Mouse (Mus musculus): ENCODE results near the gene Mlf2.

DNA sequence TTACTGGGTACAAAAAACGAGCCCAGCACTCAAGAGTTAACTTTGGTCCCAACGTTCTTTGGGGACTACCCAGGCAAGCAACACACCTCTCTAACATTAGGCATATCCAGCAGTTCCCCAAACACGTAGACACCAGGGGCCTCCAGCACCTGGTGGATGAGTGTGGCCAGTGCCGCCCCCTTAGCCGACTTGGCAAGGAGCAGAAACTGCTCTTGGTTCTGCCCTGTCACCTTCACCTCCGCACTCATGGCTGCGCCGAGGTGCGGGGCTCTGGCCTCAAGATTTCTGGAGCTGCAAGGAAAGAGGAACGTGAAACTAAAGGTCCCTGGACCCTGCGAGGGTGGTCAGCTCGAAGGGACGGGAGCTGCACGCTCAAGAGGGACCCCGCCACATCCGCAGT lies 33.5 kb downstream of the Mlf2 start:
- TF ChIP-seq HCFC1 (IDR thresholded peaks at IDR 0.05; ENCODE audit: borderline replicate concordance, insufficient read depth, low read length) (no peak), MAFK (IDR thresholded peaks at IDR 0.05; ENCODE audit: insufficient read depth, low read depth, low read length) (no peak), ZNF384 (IDR thresholded peaks at IDR 0.05; ENCODE audit: low read depth, low read length) (no peak), ZC3H11A (IDR thresholded peaks at IDR 0.05; ENCODE audit: borderline replicate concordance, low read depth, low read length) (no peak), CHD2 (IDR thresholded peaks at IDR 0.05; ENCODE audit: low read depth, low read length) (no peak)

All from ES-E14 (cell line).